Mouse (Mus musculus) spleen, postnatal 4 days (tissue): ENCODE results near the gene Foxq1.

ENCODE experiments used
- DNase-seq, 2 experiments: peaks; one replicate each; pipeline ENCODE4 v3.0.0; 2022; ENCODE audit warnings: low spot score in 2 of 2

The Foxq1 gene

DNA sequence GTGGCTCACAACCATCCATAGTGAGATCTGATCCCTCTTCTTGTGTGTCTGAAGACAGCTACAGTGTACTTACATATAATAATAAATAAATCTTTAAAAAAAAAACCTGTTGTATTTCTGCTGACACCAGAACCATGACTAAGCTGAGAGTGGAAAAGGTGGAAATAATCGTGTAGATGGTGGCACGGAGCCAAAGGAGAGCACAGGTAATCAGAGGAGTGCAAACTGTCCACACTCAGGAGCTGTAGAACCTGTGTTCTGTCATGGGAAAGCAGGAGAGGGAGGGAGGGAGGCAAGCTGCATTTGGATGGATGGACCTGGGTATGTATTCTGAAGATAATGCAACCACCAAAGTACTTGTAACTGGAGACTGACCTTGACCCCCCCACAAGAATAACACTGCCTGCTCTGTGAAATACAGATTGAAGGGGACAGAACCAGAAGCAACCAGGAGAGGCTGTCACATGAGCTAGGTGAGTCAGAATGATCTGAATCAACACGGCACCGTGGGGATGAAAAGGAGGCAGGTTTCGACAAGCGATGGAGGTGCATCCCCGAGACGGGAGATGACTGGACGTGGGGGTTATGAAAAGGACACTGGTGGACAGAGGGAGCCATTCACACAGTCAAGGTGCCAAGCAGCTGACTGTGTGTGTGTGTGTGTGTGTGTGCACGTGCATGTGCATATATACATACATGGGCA is 17.0 kb downstream of the Foxq1 start:
- DNase-seq, result no peak

DNA sequence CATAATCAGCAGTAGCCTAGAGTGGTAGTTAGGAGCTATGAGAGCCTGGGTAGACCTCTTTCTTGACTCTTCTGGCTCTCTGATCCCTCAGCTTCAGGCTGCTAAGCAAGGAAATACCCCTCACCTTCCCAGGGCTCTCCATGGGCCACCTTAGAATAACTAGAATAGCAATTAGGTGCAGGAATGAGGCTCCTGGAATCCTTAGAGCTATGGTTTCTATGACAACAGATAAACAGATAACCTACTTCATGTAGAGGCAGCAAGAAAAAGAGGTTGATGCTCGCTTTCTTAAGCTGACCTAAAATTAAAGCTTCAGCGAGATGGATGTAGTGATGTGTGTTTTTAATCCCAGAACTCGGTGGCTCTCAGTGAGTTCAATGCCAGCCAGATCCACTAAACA is 18.7 kb downstream of the Foxq1 start:
- no peak for DNase-seq

- no peak for DNase-seq
Measured at GRCm38 (mm10) chr13:31576696-31577095, 20.8 kb downstream of the Foxq1 start.

DNA sequence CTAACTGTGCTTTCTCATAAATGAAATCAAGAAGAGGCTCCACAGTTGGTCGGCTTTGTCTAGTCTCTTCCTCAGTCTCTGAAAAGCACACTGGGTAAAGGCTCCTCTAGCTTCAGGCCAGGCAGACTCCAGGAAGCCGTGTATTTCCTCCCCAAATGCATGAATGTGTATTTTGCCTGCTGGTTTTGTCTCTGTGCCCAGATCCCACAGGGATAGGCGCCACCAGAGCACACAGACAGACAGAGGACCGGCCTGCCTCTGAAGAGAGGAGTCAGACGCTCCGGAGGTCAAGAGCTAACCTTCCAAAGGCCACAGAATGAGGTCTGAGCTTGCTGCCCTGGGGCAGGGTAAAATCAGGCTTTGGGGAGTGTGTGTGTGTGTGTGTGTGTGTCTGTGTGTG is 21.6 kb downstream of the Foxq1 start:
- no peak for DNase-seq

GRCm38 (mm10) chr13:31578389-31578788 is 22.5 kb downstream of the Foxq1 start:
- no peak for DNase-seq

DNA sequence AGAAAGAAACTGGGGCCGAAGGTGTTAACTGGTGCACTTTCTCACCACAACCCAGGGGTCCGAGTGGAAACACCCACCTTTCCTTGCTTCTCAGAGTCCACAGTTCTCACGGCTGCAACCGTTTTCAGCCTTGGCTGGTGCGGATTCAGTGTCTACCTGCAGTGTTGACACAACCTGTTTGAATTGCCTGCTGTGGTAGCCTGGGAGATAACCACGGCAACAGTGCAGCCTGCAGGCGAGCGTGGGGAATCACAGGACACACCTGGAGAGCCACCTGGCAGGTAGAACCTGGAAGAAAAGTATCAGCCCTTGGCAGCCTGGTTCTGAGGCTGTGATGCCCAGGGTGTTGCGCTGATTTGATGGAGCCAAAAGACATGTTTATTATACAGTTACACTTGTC is 23.9 kb downstream of the Foxq1 start:
- DNase-seq, result no peak

DNA sequence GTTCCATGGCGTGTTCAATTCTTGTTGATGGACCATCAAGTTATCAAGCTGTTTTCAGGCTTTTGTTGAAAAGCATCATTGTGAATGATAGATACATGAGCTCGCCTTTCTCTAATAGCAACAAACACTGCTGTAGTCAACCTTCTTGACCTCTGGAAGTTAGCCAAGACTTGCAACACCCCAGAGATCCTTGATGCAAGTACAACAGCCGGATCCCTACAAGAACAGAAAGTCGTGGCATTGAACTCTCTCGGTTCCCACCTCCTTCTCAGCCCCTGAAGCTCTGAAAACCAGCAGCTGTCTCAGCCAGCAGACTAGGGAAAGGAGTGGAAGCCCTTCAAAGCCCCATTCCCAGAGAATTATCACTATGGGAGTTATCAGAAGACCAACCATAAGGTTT is 31.4 kb downstream of the Foxq1 start:
- no peak for DNase-seq

DNA sequence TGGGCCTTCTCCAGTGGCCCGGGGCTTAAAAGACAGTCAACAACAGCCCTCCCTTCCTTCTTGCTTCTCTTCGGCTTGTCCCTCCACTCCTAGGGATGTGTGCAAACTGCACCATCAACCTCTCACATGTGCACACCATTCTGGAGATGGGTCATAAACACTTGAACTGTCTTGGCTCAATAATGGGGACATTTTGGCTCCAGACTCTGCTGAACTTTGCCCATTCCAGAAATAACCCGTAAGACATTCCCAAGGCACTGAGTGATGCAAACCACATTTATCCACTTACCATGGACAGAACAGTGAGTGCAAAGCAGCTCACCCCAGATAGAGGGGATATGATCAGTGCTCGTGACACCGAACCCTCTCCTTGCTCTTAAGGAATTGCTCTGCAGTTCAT is 43.6 kb downstream of the Foxq1 start:
- DNase-seq, result no peak

GRCm38 (mm10) chr13:31603964-31604363 is 48.0 kb downstream of the Foxq1 start:
- DNase-seq, result no peak
